In genomic region chr5:122820777-122821523, GRCm38 (mm10) we compare ENCODE assay signal across 8 mouse cellular contexts. TPM values are rescaled to one million over a fixed set of nuclear protein-coding genes. Genes with fewer than 3 reads are reported as not detected.
DNase-seq lines count a peak whose midpoint lies in the region; ATAC-seq and TF ChIP-seq lines count a peak whose summit lies in the region.

Anapc5 (minus strand) TSS chr5:122821339.

- H3K9ac ChIP-seq in heart, embryonic 11.5 days (ENCODE audit: low read depth, low read length): peak within 1 kb of the TSS; percentile 95
- peak within 1 kb of the TSS; percentile 91 for H3K9ac ChIP-seq in kidney, embryonic 16.5 days (replicated peaks; ENCODE audit: low read length)
- H3K9ac ChIP-seq in liver, adult 2 months (ENCODE audit: low read depth, low read length): peak within 1 kb of the TSS; percentile 85

- no peaks in the 10 kb centered on the region for H3K27me3 ChIP-seq in C2C12 (ENCODE audit: control insufficient read depth, insufficient read depth, insufficient read length)
- no peaks in the 10 kb centered on the region for H3K27me3 ChIP-seq in erythroblast, embryonic 14.5 days (ENCODE audit: control insufficient read depth)
- no peaks in the 10 kb centered on the region for H3K27me3 ChIP-seq in heart, embryonic 11.5 days (ENCODE audit: control insufficient read depth, insufficient read depth, low read length)
- H3K27me3 ChIP-seq in kidney, embryonic 16.5 days (ENCODE audit: insufficient read depth, low read length): no peaks in the 10 kb centered on the region
- no peaks in the 10 kb centered on the region for H3K27me3 ChIP-seq in liver, adult 2 months (ENCODE audit: control insufficient read depth, insufficient read depth, low read length)
- H3K27me3 ChIP-seq in myocyte (ENCODE audit: control insufficient read depth, insufficient read depth, insufficient read length): no peaks in the 10 kb centered on the region
- no peaks in the 10 kb centered on the region for H3K27me3 ChIP-seq in splenic B cell, adult 2 months (ENCODE audit: control insufficient read depth, insufficient read depth, low read length, poor library complexity, severe bottlenecking)

- H3K36me3 ChIP-seq in C2C12 (ENCODE audit: control insufficient read depth, insufficient read depth): peaks cover 37% of the 10 kb centered on the region
- H3K36me3 ChIP-seq in erythroblast, embryonic 14.5 days (ENCODE audit: control insufficient read depth): peaks cover 43% of the 10 kb centered on the region
- peaks cover 27% of the 10 kb centered on the region for H3K36me3 ChIP-seq in heart, embryonic 11.5 days (ENCODE audit: control insufficient read depth, insufficient read depth, low read length)
- peaks cover 28% of the 10 kb centered on the region for H3K36me3 ChIP-seq in kidney, embryonic 16.5 days (ENCODE audit: insufficient read depth, low read length)
- H3K36me3 ChIP-seq in liver, adult 2 months (ENCODE audit: control insufficient read depth, insufficient read depth, low read length): peaks cover 17% of the 10 kb centered on the region; the same call in 1 of the 2 replicates
- H3K36me3 ChIP-seq in myocyte (ENCODE audit: control insufficient read depth, insufficient read depth): peaks cover 28% of the 10 kb centered on the region
- peaks cover 7% of the 10 kb centered on the region for H3K36me3 ChIP-seq in splenic B cell, adult 2 months (ENCODE audit: control insufficient read depth, insufficient read depth, low read length, poor library complexity, severe bottlenecking)

- H3K4me3 ChIP-seq in C2C12 (ENCODE audit: insufficient read depth, poor library complexity, severe bottlenecking) (peak within 1 kb of the TSS; percentile 69), myocyte (peak within 1 kb of the TSS; percentile 48)
- peak within 1 kb of the TSS; percentile 87 for H3K4me3 ChIP-seq in erythroblast, embryonic 14.5 days (replicated peaks)
- peak within 1 kb of the TSS; percentile 85 for H3K4me3 ChIP-seq in heart, embryonic 11.5 days (ENCODE audit: low read depth, low read length)
- peak within 1 kb of the TSS; percentile 82 for H3K4me3 ChIP-seq in kidney, embryonic 16.5 days (ENCODE audit: low read length)
- peak within 1 kb of the TSS; percentile 92 for H3K4me3 ChIP-seq in liver, adult 2 months (ENCODE audit: insufficient read depth, low read depth, low read length)

- peaks cover 26% of the 10 kb centered on the region for H3K79me2 ChIP-seq in C2C12 (ENCODE audit: control insufficient read depth, insufficient read depth)
- peaks cover 3% of the 10 kb centered on the region; the same call in 1 of the 2 replicates for H3K79me2 ChIP-seq in liver, adult 2 months (ENCODE audit: control insufficient read depth, insufficient read depth, low read length)
- H3K79me2 ChIP-seq in myocyte (ENCODE audit: control insufficient read depth, insufficient read depth): peaks cover 15% of the 10 kb centered on the region

- under 1% methylated on average over 55 of the region's 55 CpGs for WGBS in heart, embryonic 11.5 days (ENCODE audit: insufficient replicate concordance)
- under 1% methylated on average over 55 of the region's 55 CpGs for WGBS in kidney, embryonic 16.5 days
- under 1% methylated on average over 55 of the region's 55 CpGs for WGBS in liver, adult 2 months

- peak; percentile 99 for ATAC-seq in heart, embryonic 11.5 days (replicated peaks; ENCODE audit: insufficient number of reproducible peaks, low FRiP score, low TSS enrichment)
- peak; percentile 100 for ATAC-seq in kidney, embryonic 16.5 days (ENCODE audit: low FRiP score, low TSS enrichment)

- TF ChIP-seq POLR2A in brain, embryonic 14.5 days (IDR thresholded peaks at IDR 0.05; ENCODE audit: borderline replicate concordance, extremely low read depth, insufficient read depth, insufficient read length, poor library complexity, severe bottlenecking): peak; percentile 76
- peak; percentile 73 for TF ChIP-seq POLR2A in liver, adult 2 months (IDR thresholded peaks at IDR 0.05; ENCODE audit: extremely low read depth, insufficient read depth, low read length)
- TF ChIP-seq POLR2A in myocyte (IDR thresholded peaks at IDR 0.05; ENCODE audit: insufficient read length, low read depth): peak; percentile 82

- H3K79me3 ChIP-seq in C2C12 (ENCODE audit: low read depth): peaks cover 13% of the 10 kb centered on the region

- H3K4me2 ChIP-seq in heart, embryonic 11.5 days: peak within 1 kb of the TSS; percentile 71
- peak within 1 kb of the TSS; percentile 53 for H3K4me2 ChIP-seq in kidney, embryonic 16.5 days (replicated peaks; ENCODE audit: low read depth, low read length)
- peak within 1 kb of the TSS; percentile 63 for H3K4me2 ChIP-seq in myocyte (ENCODE audit: low read depth)

- TF ChIP-seq CTCF in C2C12 (IDR thresholded peaks at IDR 0.05; ENCODE audit: control insufficient read depth, insufficient read depth, insufficient read length): no peak
- no peak for TF ChIP-seq CTCF in brain, embryonic 14.5 days (IDR thresholded peaks at IDR 0.05; ENCODE audit: borderline replicate concordance, extremely low read depth, insufficient read depth, insufficient read length)
- TF ChIP-seq CTCF in liver, adult 2 months (IDR thresholded peaks at IDR 0.05; ENCODE audit: low read depth, low read length): no peak

- peak within 1 kb of the TSS; percentile 78 for H3ac ChIP-seq in C2C12 (ENCODE audit: control insufficient read depth, insufficient read length, low read depth)
- peak within 1 kb of the TSS; percentile 84 for H3ac ChIP-seq in myocyte (ENCODE audit: control insufficient read depth, insufficient read length)

- peak; percentile 99 for DNase-seq in brain, embryonic 14.5 days (ENCODE audit: low read depth)
- DNase-seq in liver, adult 2 months (ENCODE audit: extremely low read depth, low read depth, low spot score): peak; percentile 92
- peak; percentile 97 for DNase-seq in splenic B cell, adult 2 months (ENCODE audit: low read depth, low spot score)

- no peaks in the 10 kb centered on the region for H3K9me3 ChIP-seq in erythroblast, embryonic 14.5 days (ENCODE audit: control insufficient read depth, low read length)
- no peaks in the 10 kb centered on the region for H3K9me3 ChIP-seq in heart, embryonic 11.5 days (replicated peaks; ENCODE audit: control insufficient read depth, low read length)
- H3K9me3 ChIP-seq in kidney, embryonic 16.5 days (ENCODE audit: low read length): no peaks in the 10 kb centered on the region

- H3K27ac ChIP-seq in heart, embryonic 11.5 days (ENCODE audit: low read depth, low read length): peak within 1 kb of the TSS; percentile 98
- peak within 1 kb of the TSS; percentile 97 for H3K27ac ChIP-seq in kidney, embryonic 16.5 days (ENCODE audit: low read length)
- peak within 1 kb of the TSS; percentile 77 for H3K27ac ChIP-seq in liver, adult 2 months (replicated peaks; ENCODE audit: insufficient read depth, low read depth, low read length)

- peaks cover 64% of the 10 kb centered on the region for H3K4me1 ChIP-seq in erythroblast, embryonic 14.5 days (ENCODE audit: control insufficient read depth)
- H3K4me1 ChIP-seq in heart, embryonic 11.5 days (ENCODE audit: control insufficient read depth, insufficient read depth, low read length): peaks cover 5% of the 10 kb centered on the region
- H3K4me1 ChIP-seq in kidney, embryonic 16.5 days (ENCODE audit: insufficient read depth, low read length): peaks cover 13% of the 10 kb centered on the region
- peaks cover 2% of the 10 kb centered on the region; the same call in 1 of the 2 replicates for H3K4me1 ChIP-seq in liver, adult 2 months (ENCODE audit: control insufficient read depth, insufficient read depth, low read length)

TF ChIP-seq in C2C12, 6 proteins besides CTCF, POLR2A, EP300 and RAD21:
- TF ChIP-seq CEBPB (IDR thresholded peaks at IDR 0.05; ENCODE audit: low read depth): no peak
- TF ChIP-seq USF1 (IDR thresholded peaks at IDR 0.05; ENCODE audit: low read depth): no peak
- TF ChIP-seq MYOD1 (IDR thresholded peaks at IDR 0.05; ENCODE audit: control insufficient read depth, insufficient read length, low read depth): no peak
- peak; percentile 75 for TF ChIP-seq MAX (IDR thresholded peaks at IDR 0.05)

TF ChIP-seq in myocyte, 11 proteins besides CTCF, POLR2A, EP300 and RAD21:
- no peak for TF ChIP-seq CEBPB (IDR thresholded peaks at IDR 0.05; ENCODE audit: insufficient read depth, poor library complexity, severe bottlenecking)
- TF ChIP-seq MYOG (IDR thresholded peaks at IDR 0.05; ENCODE audit: control insufficient read depth in 1 of 3, insufficient read depth in 1 of 3, insufficient read length in 2 of 3, low read depth in 2 of 3): peak in 2 of 3 experiments; percentile 11 to 32
- TF ChIP-seq SRF (IDR thresholded peaks at IDR 0.05; ENCODE audit: control insufficient read depth, insufficient read length, low read depth): no peak
- no peak for TF ChIP-seq TCF3 (IDR thresholded peaks at IDR 0.05; ENCODE audit: insufficient read length, low read depth)
- TF ChIP-seq MYOD1 (IDR thresholded peaks at IDR 0.05; ENCODE audit: control insufficient read depth in 1 of 3, insufficient read length in 2 of 3, low read depth in 2 of 3): peak in 2 of 3 experiments; percentile 6 to 41
- no peak for TF ChIP-seq TCF12 (IDR thresholded peaks at IDR 0.05; ENCODE audit: insufficient read depth, poor library complexity, severe bottlenecking)
- no peak for TF ChIP-seq MAX (IDR thresholded peaks at IDR 0.05; ENCODE audit: low read depth)
- TF ChIP-seq E2F4 (IDR thresholded peaks at IDR 0.05; ENCODE audit: insufficient read depth): peak; percentile 44
- TF ChIP-seq USF1 (IDR thresholded peaks at IDR 0.05; ENCODE audit: low read depth): no peak
- TF ChIP-seq REST (IDR thresholded peaks at IDR 0.05; ENCODE audit: insufficient read depth, insufficient read length): no peak
- peak; percentile 75 for TF ChIP-seq POLR2AphosphoS2 (IDR thresholded peaks at IDR 0.05; ENCODE audit: insufficient read length, low read depth)
TF ChIP-seq in myocyte: peak in this region for 4.

RNA-seq across cellular contexts. Expression of gene Anapc5, which starts in this region (rescaled TPM):
- polyA plus RNA-seq in C2C12 (2012; fragmentation: generic; extraction: Trizol) (223 TPM), myocyte (2012; fragmentation: generic; extraction: Trizol) (197 TPM)
- 621 and 683 TPM in 2 replicates for polyA plus RNA-seq in brain, embryonic 14.5 days (2012; rRNA removed)
- polyA plus RNA-seq in erythroblast, embryonic 14.5 days (2012): 22.5 and 37.0 TPM in 2 replicates
- polyA plus RNA-seq in heart, embryonic 11.5 days (2014; fragmentation: Nextera tagmentation; extraction: Ambion mirVana): 354 and 366 TPM in 2 replicates
- 441 and 462 TPM in 2 replicates for polyA plus RNA-seq in kidney, embryonic 16.5 days (2015; fragmentation: Nextera tagmentation; extraction: Ambion mirVana)
- total RNA-seq in liver, adult 2 months (2014; rRNA removed): 93.9 and 99.0 TPM in 2 replicates
- polyA plus RNA-seq in liver, adult 2 months (2012; rRNA removed): 61.0 and 61.9 TPM in 2 replicates

Comparison
In these comparisons a context has a peak if more than half of its experiments do, and no peak if none do; other contexts are left out.
1. Peak in every context shown above with its lines: DNase-seq, ATAC-seq, H3K4me3 ChIP-seq and H3K27ac ChIP-seq.